Mouse (Mus musculus) testis, postnatal 10 days (tissue): ENCODE measurements around the gene Pdzph1.
A peak's percentile ranks its signal among the peaks of the same experiment; 100 is the strongest.

Source experiments
- DNase-seq: peaks from one replicate; pipeline ENCODE4 v3.0.0; 2021; ENCODE audit warnings: low spot score

Pdzph1 gene

GRCm38 (mm10) chr17:58991275-58991674 lies at the start of gene Pdzph1:
TSS of gene Pdzph1 (minus strand) at chr17:58991375.
- no peak for DNase-seq

- no peak for DNase-seq
Measured at GRCm38 (mm10) chr17:59039754-59040153, 48.6 kb upstream of the Pdzph1 start.

GRCm38 (mm10) chr17:59033445-59033844 lies 42.3 kb upstream of the Pdzph1 start:
- no peak for DNase-seq

GRCm38 (mm10) chr17:59026336-59026735 lies 35.2 kb upstream of the Pdzph1 start:
- DNase-seq, result no peak

GRCm38 (mm10) chr17:59024502-59024901 lies 33.3 kb upstream of the Pdzph1 start:
- DNase-seq, result no peak

- no peak for DNase-seq
Measured at GRCm38 (mm10) chr17:59023971-59024370, 32.8 kb upstream of the Pdzph1 start.

GRCm38 (mm10) chr17:59018666-59019065 lies 27.5 kb upstream of the Pdzph1 start:
- DNase-seq, result no peak

GRCm38 (mm10) chr17:59013091-59013459 lies 21.9 kb upstream of the Pdzph1 start, which contains the start of gene Nudt12:
TSS of gene Nudt12 (minus strand) at chr17:59013372.
- peak; percentile 73 for DNase-seq

GRCm38 (mm10) chr17:59012421-59013090 lies 21.4 kb upstream of the Pdzph1 start:
- DNase-seq, result no peak

- DNase-seq, result no peak
Measured at GRCm38 (mm10) chr17:59011546-59012307, 20.6 kb upstream of the Pdzph1 start.

GRCm38 (mm10) chr17:58973237-58973636 lies 17.9 kb downstream of the Pdzph1 start:
- DNase-seq, result no peak

- peak; percentile 44 for DNase-seq
Measured at GRCm38 (mm10) chr17:58959905-58960304, 31.3 kb downstream of the Pdzph1 start.

GRCm38 (mm10) chr17:58957055-58957454 lies 34.1 kb downstream of the Pdzph1 start:
- no peak for DNase-seq

GRCm38 (mm10) chr17:58943015-58943822 lies 48.0 kb downstream of the Pdzph1 start:
- DNase-seq, result no peak

GRCm38 (mm10) chr17:58938598-58938997 lies 52.6 kb downstream of the Pdzph1 start:
- no peak for DNase-seq

- no peak for DNase-seq
Measured at GRCm38 (mm10) chr17:58937533-58937932, 53.6 kb downstream of the Pdzph1 start.

- DNase-seq, result no peak
Measured at GRCm38 (mm10) chr17:58932983-58933280, 58.2 kb downstream of the Pdzph1 start.

- DNase-seq, result no peak
Measured at GRCm38 (mm10) chr17:58932279-58932982, 58.7 kb downstream of the Pdzph1 start.

- DNase-seq, result no peak
Measured at GRCm38 (mm10) chr17:58924754-58925546, 66.2 kb downstream of the Pdzph1 start.

- DNase-seq, result no peak
Measured at GRCm38 (mm10) chr17:58923901-58924476, 67.2 kb downstream of the Pdzph1 start.

GRCm38 (mm10) chr17:58923316-58923866 lies 67.8 kb downstream of the Pdzph1 start:
- DNase-seq, result no peak
